Mouse (Mus musculus): Measurements from ENCODE around the gene Suv39h1.

DNA sequence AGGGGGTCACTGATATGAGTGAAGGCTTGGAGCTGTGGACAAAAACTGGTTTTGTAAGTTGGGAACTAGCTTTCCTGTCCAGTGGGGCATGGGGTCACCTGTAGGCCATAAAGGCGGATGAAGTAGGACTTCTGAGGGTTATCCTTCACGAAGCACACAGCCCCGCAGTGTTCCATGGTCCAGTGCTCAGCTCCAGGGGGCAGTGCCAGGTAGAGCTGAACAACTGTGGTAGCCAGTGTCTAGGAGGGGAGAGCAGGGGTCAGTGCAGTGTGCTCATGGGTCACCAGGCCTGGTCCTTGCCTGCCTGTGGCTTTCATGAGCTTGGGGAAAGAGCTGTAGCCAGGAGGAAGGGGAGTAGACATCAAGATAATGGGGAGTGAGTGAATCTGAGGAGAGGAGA lies 15.2 kb upstream of the Suv39h1 start:
- no peak for TF ChIP-seq POLR2A (IDR thresholded peaks at IDR 0.05; ENCODE audit: insufficient read depth, low read length)
- no peak for TF ChIP-seq CTCF (IDR thresholded peaks at IDR 0.05; ENCODE audit: low read depth, low read length)
